Mouse (Mus musculus) embryonic fibroblast, embryonic 13.5 days (primary cell): ENCODE results near the gene 4932438H23Rik.

ENCODE experiments used
- CTCF ChIP-seq: IDR thresholded peaks from 2 replicates; pipeline ENCODE4 v1.5.1; 2011; ENCODE audit warnings: mild to moderate bottlenecking, control low read depth, low read length, moderate library complexity, borderline replicate concordance; ENCODE audit not compliant: insufficient read depth
- POLR2A ChIP-seq: IDR thresholded peaks from 2 replicates; pipeline ENCODE4 v1.6.1; 2011; ENCODE audit warnings: low read depth, mild to moderate bottlenecking, control low read depth, low read length, moderate library complexity

GRCm38 (mm10) chr16:91083002-91083646, 11.8 kb downstream of the 4932438H23Rik start:
- no peak for TF ChIP-seq CTCF
- no peak for TF ChIP-seq POLR2A
